Mouse (Mus musculus) hindbrain, embryonic 16.5 days (tissue): Measurements from ENCODE around the gene Olig2. TPM values are rescaled to one million over a fixed set of nuclear protein-coding genes. Genes with fewer than 3 reads are reported as not detected.
"Not testable (repeated sequence)": the region's sequence is repeated elsewhere in the genome, so short reads cannot be mapped to it uniquely, and the experiment has no call there.

ENCODE experiments used
- ATAC-seq: fragments of 200-750 bp; cut with Nextera tagmentation; 2 replicates; pipeline ENCODE4 v1.8.0; 2017; ENCODE audit warnings: moderate TSS enrichment, moderate library complexity
- H3K27ac ChIP-seq: fragments of 300-500 bp; sonication (generic); 2 replicates; pipeline ENCODE4 v1.5.1; 2014; ENCODE audit warnings: low read depth, mild to moderate bottlenecking, control low read depth, low read length, moderate library complexity
- H3K27me3 ChIP-seq: fragments of 300-500 bp; sonication (generic); replicated peaks from 2 replicates; pipeline ENCODE4 v1.6.1; 2014; ENCODE audit warnings: low read length; ENCODE audit not compliant: control insufficient read depth, insufficient read depth
- H3K36me3 ChIP-seq: fragments of 300-500 bp; sonication (generic); 2 replicates; pipeline ENCODE4 v1.6.1; 2014; ENCODE audit warnings: mild to moderate bottlenecking, low read length, moderate library complexity, mixed read lengths; ENCODE audit not compliant: control insufficient read depth, insufficient read depth
- H3K4me1 ChIP-seq: fragments of 300-500 bp; sonication (generic); 2 replicates; pipeline ENCODE4 v1.6.1; 2014; ENCODE audit warnings: low read depth, low read length; ENCODE audit not compliant: control insufficient read depth, insufficient read depth
- H3K4me2 ChIP-seq: fragments of 300-500 bp; sonication (generic); 2 replicates; pipeline ENCODE4 v1.6.1; 2014; ENCODE audit warnings: mild to moderate bottlenecking, low read length, control low read depth, moderate library complexity
- H3K4me3 ChIP-seq: fragments of 300-500 bp; sonication (generic); 2 replicates; pipeline ENCODE4 v1.5.1; 2014; ENCODE audit warnings: mild to moderate bottlenecking, low read length, control low read depth, moderate library complexity
- H3K9ac ChIP-seq: fragments of 300-500 bp; sonication (generic); 2 replicates; pipeline ENCODE4 v1.6.1; 2014; ENCODE audit warnings: low read depth, mild to moderate bottlenecking, control low read depth, low read length, moderate library complexity
- H3K9me3 ChIP-seq: fragments of 300-500 bp; sonication (generic); 2 replicates; pipeline ENCODE4 v1.6.1; 2014; ENCODE audit warnings: mild to moderate bottlenecking, low read length, moderate library complexity; ENCODE audit not compliant: control insufficient read depth
- WGBS: fragments of 180-500 bp; shearing (Covaris S2); extraction: QIAGEN DNeasy Blood & Tissue Kit; methylation state at CpG from one replicate; pipeline ENCODE4 v1.1.7; 2014; 5-methylcytosine and 5-hydroxymethylcytosine counted together
- polyA plus RNA-seq: library from polyadenylated mRNA; unstranded; fragments of >200 nt; fragmentation: Nextera tagmentation; extraction: Ambion mirVana; gene quantifications from 2 replicates; pipeline ENCODE4 v1.2.1, GENCODE M21; 2015

Olig2 gene
- polyA plus RNA-seq, 1 experiment from 2014 or later: 6.1 TPM

DNA sequence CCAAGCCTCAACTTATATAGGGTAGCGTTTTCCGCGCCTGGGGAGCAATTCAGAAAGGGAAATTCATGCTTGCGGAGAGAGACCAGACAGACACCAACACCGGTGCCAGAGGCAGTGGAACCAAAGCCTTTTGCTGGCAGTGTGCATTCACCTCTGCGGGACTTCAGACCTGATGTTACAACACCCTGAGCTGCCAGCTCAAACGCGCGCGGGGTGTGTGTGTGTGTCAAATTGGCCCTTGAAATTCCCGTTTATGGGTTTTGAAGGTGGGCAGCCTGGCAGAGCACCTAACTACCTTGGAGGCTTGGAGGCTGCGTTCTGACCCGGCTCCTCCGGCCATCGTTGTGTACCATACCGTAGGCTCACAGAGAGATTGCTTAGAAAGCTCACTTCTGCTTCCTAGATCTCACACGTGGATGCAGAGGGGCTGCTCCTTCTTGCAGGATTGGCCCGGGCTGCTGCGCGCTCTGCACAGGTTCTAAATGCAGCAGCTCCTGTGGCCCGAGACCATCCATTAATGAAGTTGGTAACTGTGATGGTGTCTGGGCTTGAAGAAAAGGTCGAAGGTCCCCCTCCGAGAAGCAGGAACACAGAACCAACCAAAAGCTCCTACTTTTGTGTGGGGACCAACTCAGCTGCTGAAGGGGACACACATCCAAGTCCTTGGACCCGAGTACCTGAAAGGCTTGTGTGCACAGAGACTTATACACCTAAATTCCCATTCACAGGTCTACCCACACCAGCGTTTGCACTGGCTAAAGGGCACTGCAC lies 7.4 kb downstream of the Olig2 start:
- WGBS: 2% methylated on average over 25 of the region's 25 CpGs
- Histone ChIP-seq H3K4me1 (peaks cover 4% of the 10 kb centered on the region), H3K27ac (peak overlapping the region; percentile 8; the same call in 1 of the 2 replicates), H3K9ac (no peak overlapping the region), H3K9me3 (no peaks in the 10 kb centered on the region), H3K4me2 (peak overlapping the region; percentile 26), H3K36me3 (no peaks in the 10 kb centered on the region), H3K4me3 (no peak overlapping the region), H3K27me3 (peaks cover 68% of the 10 kb centered on the region)
- no peak for ATAC-seq

DNA sequence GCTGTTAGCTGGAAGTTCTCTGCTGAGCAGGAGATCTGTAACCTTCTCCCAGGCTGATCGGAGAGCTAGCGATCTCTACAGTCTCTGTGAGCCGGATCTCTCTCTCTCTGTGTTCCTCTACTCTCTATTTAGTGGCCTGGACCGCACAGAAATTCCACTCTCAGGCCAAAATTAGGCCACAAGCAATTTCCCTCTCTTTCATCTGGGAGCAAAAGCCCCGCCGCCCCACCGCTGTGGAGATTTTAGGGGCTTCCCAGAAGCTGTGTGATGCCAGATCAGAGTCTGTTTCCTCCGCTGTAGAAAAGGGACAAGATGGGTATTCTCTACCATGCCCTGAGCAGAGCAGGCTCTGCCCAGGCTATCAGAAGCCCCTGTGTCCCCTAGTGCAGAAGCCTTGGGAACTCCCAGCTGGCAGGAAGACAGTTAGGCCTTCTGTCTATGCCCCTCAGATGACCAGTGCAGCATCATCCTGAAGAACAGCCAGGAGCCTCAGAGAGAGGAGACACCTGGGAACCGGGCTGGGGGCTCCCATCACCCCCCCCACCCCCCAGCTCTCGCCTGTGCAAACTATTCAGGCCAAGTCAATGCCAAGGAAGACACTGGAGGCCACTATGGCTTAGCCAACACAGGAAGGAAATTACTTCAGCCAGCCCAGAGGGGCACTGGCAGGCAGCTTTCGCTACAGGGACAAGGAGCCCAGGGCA lies 8.1 kb downstream of the Olig2 start:
- WGBS: 16% methylated on average over 11 of the region's 11 CpGs
- no peak overlapping the region for H3K4me2 ChIP-seq

DNA sequence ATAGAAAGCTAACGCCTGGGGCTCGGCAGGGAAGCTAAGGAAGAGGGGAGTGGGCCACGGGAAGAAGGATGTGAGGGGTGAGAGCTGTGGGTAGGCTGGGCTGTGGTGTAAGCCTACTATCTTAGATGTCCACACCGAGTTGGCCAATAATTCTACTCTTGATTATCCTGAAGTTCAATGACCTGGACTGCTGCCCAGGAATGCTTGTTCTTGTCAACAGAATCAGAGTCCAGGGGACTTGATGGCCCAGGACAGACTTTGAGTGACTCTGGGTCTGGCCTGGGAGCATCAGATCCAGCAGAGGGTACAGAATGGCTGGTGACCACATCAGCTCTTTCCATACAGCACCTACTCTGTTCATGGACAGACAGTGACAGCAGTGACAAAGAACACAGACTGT lies 13.8 kb downstream of the Olig2 start:
- H3K4me2 ChIP-seq: no peak overlapping the region
- H3K36me3 ChIP-seq: no peaks in the 10 kb centered on the region
- no peaks in the 10 kb centered on the region for H3K9me3 ChIP-seq
- peaks cover 58% of the 10 kb centered on the region for H3K27me3 ChIP-seq
- no peak overlapping the region for H3K4me3 ChIP-seq
- 69% methylated on average over 4 of the region's 4 CpGs for WGBS
- no peak overlapping the region for H3K27ac ChIP-seq
- no peak overlapping the region for H3K9ac ChIP-seq
- no peaks in the 10 kb centered on the region for H3K4me1 ChIP-seq
- no peak for ATAC-seq

More for the DNA sequence above, 8.1 kb downstream of the Olig2 start:
- Histone ChIP-seq H3K27ac (peak overlapping the region; percentile 8; the same call in 1 of the 2 replicates), H3K27me3 (peaks cover 72% of the 10 kb centered on the region), H3K9ac (no peak overlapping the region), H3K4me3 (no peak overlapping the region), H3K36me3 (no peaks in the 10 kb centered on the region), H3K4me1 (peaks cover 4% of the 10 kb centered on the region), H3K9me3 (no peaks in the 10 kb centered on the region)
- peak; percentile 74 for ATAC-seq

DNA sequence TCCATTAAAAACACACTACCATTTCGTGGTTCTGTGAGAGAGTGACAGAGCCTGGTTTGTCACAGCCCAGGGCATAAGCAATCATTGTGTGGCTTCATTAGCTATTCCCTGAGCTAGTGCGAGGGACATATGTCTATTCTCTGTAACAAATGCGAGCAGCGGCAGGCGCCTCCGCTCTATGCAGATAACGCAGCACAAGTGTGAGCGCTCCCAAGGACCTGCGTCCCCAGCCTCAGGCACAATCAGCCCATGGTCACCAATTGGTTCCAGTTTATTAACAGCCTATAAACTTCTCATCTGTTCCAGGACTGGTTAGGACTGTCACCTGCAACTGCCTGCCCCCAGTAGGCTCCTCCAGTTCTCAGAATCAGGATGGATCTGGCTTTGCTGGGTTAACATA lies 21.0 kb downstream of the Olig2 start:
- peaks cover 22% of the 10 kb centered on the region for H3K27me3 ChIP-seq
- no peaks in the 10 kb centered on the region for H3K36me3 ChIP-seq
- H3K4me3 ChIP-seq: no peak overlapping the region
- ATAC-seq: peak; percentile 34; the same call in 1 of the 2 replicates
- H3K27ac ChIP-seq: no peak overlapping the region
- H3K9me3 ChIP-seq: no peaks in the 10 kb centered on the region
- WGBS: 15% methylated on average over 9 of the region's 9 CpGs
- no peak overlapping the region for H3K4me2 ChIP-seq
- H3K9ac ChIP-seq: no peak overlapping the region
- no peaks in the 10 kb centered on the region for H3K4me1 ChIP-seq

DNA sequence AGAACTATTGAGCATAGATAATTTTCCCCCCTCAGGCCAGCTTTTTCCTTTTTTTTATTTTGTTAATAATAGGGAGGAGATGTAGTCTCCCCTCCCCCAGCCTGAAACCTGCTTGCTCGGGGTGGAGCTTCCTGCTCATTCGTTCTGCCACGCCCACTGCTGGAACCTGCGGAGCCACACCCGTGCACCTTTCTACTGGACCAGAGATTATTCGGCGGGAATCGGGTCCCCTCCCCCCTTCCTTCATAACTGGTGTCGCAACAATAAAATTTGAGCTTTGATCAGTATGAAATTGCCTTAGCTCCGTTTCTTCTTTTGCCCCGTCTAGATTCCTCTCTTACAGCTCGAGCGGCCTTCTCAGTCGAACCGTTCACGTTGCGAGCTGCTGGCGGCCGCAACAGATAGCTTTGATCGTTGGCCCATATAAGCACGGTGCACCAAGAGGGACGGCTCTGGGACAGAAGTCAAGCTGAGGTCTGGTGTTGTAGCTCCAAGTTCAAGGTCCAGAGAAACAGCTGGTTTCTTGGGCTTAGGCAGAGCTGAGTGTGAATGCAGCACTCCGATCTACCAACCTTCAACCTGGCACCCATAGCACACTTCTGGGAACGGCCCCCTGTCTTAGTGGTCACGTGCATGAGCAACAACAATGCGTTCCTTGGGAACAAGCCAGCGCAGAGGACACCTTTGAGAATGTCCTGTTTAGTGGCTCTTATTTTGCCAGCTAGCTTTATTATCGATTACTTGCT lies 30.3 kb downstream of the Olig2 start:
- not testable (repeated sequence) for H3K36me3 ChIP-seq, H3K4me1 ChIP-seq, H3K9me3 ChIP-seq, H3K27ac ChIP-seq, H3K9ac ChIP-seq, H3K4me2 ChIP-seq, ATAC-seq, H3K4me3 ChIP-seq
- peaks cover 35% of the 10 kb centered on the region for H3K27me3 ChIP-seq
- 17% methylated on average over 20 of the region's 28 CpGs for WGBS

DNA sequence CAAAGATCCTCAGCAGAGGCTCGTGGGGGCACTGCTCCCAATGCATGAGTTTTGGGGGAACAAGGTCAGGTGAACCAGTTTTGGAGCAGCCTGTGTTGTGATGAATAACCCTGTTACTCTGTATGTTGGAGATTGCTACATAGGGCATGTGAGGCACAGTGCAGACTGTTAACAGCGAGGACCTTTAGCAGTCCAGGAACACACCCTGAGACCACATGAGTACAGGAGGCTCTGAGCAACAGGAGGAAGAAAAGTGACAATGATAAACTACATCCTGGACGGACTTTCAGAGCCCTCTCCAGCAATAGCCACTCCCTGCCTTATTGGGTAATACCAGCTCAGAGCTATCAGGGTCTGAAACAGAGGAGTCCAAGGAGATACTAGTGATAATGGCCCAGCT lies 33.7 kb downstream of the Olig2 start:
- no peak overlapping the region for H3K9ac ChIP-seq
- WGBS: 77% methylated on average over 3 of the region's 3 CpGs
- peaks cover 49% of the 10 kb centered on the region for H3K27me3 ChIP-seq

DNA sequence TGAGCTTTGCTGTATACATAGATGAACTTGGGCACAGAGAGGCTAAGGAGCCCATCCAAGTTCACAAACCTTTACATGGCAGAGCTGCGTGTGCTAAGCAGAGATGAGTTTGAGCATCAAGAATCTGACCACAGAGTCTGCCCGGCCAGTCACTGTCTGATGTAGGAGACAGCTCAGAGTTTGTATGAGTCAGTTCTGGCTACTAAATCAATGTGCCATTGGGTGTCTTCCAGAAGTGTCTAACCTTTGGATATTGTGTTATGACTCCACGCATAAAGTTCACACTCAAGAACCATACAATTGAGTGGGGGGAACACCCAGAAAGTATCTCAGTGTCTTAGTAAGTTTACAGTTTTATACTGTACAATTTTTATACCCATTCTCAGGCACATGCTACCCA lies 35.6 kb downstream of the Olig2 start:
- Histone ChIP-seq H3K36me3 (no peaks in the 10 kb centered on the region), H3K9me3 (no peaks in the 10 kb centered on the region), H3K4me3 (no peak overlapping the region), H3K27me3 (peaks cover 63% of the 10 kb centered on the region), H3K4me2 (no peak overlapping the region), H3K4me1 (no peaks in the 10 kb centered on the region; the same call in none of the 2 replicates), H3K9ac (no peak overlapping the region), H3K27ac (no peak overlapping the region)
- WGBS: 95% methylated on average over 3 of the region's 3 CpGs
- no peak for ATAC-seq

More for the DNA sequence above, 33.7 kb downstream of the Olig2 start:
- H3K4me2 ChIP-seq: no peak overlapping the region
- H3K27ac ChIP-seq: no peak overlapping the region
- H3K36me3 ChIP-seq: no peaks in the 10 kb centered on the region
- H3K4me1 ChIP-seq: no peaks in the 10 kb centered on the region; the same call in none of the 2 replicates
- no peak overlapping the region for H3K4me3 ChIP-seq
- ATAC-seq: no peak
- H3K9me3 ChIP-seq: no peaks in the 10 kb centered on the region

DNA sequence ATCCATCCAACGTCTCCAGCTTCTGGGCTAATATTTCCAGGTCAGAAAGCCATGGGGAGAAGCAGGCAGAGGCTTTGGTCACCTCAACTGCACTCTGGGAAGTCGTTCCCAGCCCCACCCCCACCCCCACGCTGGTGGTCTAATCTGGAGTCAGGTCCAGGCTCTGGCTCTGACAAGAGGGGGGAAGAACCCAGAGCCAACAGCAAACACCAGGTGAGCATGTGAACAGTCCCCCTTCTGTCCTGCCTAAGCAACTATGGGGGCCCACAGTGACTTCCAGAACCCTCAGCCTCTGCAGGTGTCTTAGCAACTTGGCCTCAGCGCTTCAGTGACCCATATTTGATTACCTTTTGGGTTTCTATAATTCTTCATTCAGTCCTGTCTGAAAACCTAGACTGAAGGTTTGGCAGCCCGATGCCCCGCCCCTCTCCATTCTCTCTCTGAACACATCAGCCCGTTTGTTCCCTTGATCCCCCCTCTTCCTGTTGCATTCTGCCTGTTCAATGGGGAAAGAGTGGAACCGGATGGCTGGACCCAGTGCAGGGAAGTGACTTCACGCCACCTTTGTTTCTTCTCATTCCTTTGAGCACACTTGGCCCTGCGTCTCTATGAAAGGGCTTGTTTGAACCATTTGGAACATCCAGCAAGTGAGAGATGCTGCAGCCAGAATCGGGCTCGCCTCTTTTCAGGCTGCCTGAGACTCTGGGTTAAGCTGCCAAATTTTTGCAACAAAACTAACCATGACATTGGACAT lies 37.4 kb downstream of the Olig2 start:
- Histone ChIP-seq H3K4me3 (no peak overlapping the region), H3K9ac (no peak overlapping the region), H3K36me3 (no peaks in the 10 kb centered on the region), H3K9me3 (no peaks in the 10 kb centered on the region), H3K27ac (peak overlapping the region; percentile 68; the same call in 1 of the 2 replicates), H3K27me3 (peaks cover 63% of the 10 kb centered on the region), H3K4me1 (no peaks in the 10 kb centered on the region; the same call in 1 of the 2 replicates), H3K4me2 (no peak overlapping the region)
- WGBS: 24% methylated on average over 12 of the region's 12 CpGs
- ATAC-seq: peak; percentile 88
